Mouse (Mus musculus): ENCODE data around the gene Slamf7.

Slamf7 gene

GRCm38 (mm10) chr1:171635696-171636095 is 17.1 kb downstream of the Slamf7 start:
- no peak for DNase-seq (ENCODE audit: low spot score)

- DNase-seq (ENCODE audit: low spot score) = no peak
Observed at GRCm38 (mm10) chr1:171631447-171631846, 21.4 kb downstream of the Slamf7 start.

- DNase-seq (ENCODE audit: low spot score) = no peak
Observed at GRCm38 (mm10) chr1:171630912-171631311, 21.9 kb downstream of the Slamf7 start.

- DNase-seq (ENCODE audit: low spot score) = no peak
Observed at GRCm38 (mm10) chr1:171630041-171630440, 22.8 kb downstream of the Slamf7 start.

GRCm38 (mm10) chr1:171629168-171629567 is 23.7 kb downstream of the Slamf7 start:
- no peak for DNase-seq (ENCODE audit: low spot score)

- DNase-seq (ENCODE audit: low spot score) = no peak
Observed at GRCm38 (mm10) chr1:171627801-171628200, 25.0 kb downstream of the Slamf7 start.

GRCm38 (mm10) chr1:171620091-171620490 is 32.7 kb downstream of the Slamf7 start:
- DNase-seq (ENCODE audit: low spot score) = no peak

GRCm38 (mm10) chr1:171619645-171620044 is 33.2 kb downstream of the Slamf7 start:
- DNase-seq (ENCODE audit: low spot score) = no peak

GRCm38 (mm10) chr1:171619001-171619400 is 33.8 kb downstream of the Slamf7 start:
- DNase-seq (ENCODE audit: low spot score) = no peak

GRCm38 (mm10) chr1:171616881-171617515 is 35.8 kb downstream of the Slamf7 start:
- no peak for DNase-seq (ENCODE audit: low spot score)

- no peak for DNase-seq (ENCODE audit: low spot score)
Observed at GRCm38 (mm10) chr1:171613962-171614361, 38.9 kb downstream of the Slamf7 start.

- no peak for DNase-seq (ENCODE audit: low spot score)
Observed at GRCm38 (mm10) chr1:171610781-171611180, 42.1 kb downstream of the Slamf7 start.

- no peak for DNase-seq (ENCODE audit: low spot score)
Observed at GRCm38 (mm10) chr1:171610026-171610425, 42.8 kb downstream of the Slamf7 start.

- DNase-seq (ENCODE audit: low spot score) = no peak
Observed at GRCm38 (mm10) chr1:171607176-171607575, 45.7 kb downstream of the Slamf7 start, which contains the start of gene Ly9. Gene Ly9 (minus strand): TSS chr1:171607410.

GRCm38 (mm10) chr1:171606656-171607055 is 46.2 kb downstream of the Slamf7 start:
- DNase-seq (ENCODE audit: low spot score) = no peak

GRCm38 (mm10) chr1:171604686-171605085 is 48.1 kb downstream of the Slamf7 start:
- no peak for DNase-seq (ENCODE audit: low spot score)

GRCm38 (mm10) chr1:171584584-171584983 is 68.3 kb downstream of the Slamf7 start:
- no peak for DNase-seq (ENCODE audit: low spot score)
